Mouse (Mus musculus): ENCODE measurements around the gene Rgs7.

GRCm38 (mm10) chr1:175329934-175330471 lies 162.3 kb downstream of the Rgs7 start:
- TF ChIP-seq POLR2A (IDR thresholded peaks at IDR 0.05; ENCODE audit: borderline replicate concordance, low read depth, low read length) = no peak
- no peak for TF ChIP-seq CTCF (IDR thresholded peaks at IDR 0.05; ENCODE audit: low read depth, low read length)
